Mouse (Mus musculus) hindbrain, postnatal 0 days (tissue): ENCODE measurements at regions not wholly inside any gene's neighbourhood (a gene's known extent, or its start where the extent isn't known, plus 50 kb on each side); places are given as distances from the start of the nearest gene placed in this dataset.

Experiments
- ATAC-seq: fragments of 200-750 bp; cut with Nextera tagmentation; 2 replicates; pipeline ENCODE4 v1.8.0; 2017; ENCODE audit warnings: mild to moderate bottlenecking, moderate TSS enrichment, moderate library complexity
- DNase-seq: peaks from one replicate; pipeline ENCODE4 v3.0.0-alpha.2; 2015; ENCODE audit warnings: low spot score
- H3K27ac ChIP-seq: fragments of 300-500 bp; sonication (generic); 2 replicates; pipeline ENCODE4 v1.5.1; 2014; ENCODE audit warnings: mild to moderate bottlenecking
- H3K27me3 ChIP-seq: fragments of 300-500 bp; sonication (generic); 2 replicates; pipeline ENCODE4 v1.6.1; 2014; ENCODE audit warnings: low read length, mixed read lengths; ENCODE audit not compliant: insufficient read depth
- H3K36me3 ChIP-seq: fragments of 300-500 bp; sonication (generic); 2 replicates; pipeline ENCODE4 v1.6.1; 2014; ENCODE audit warnings: low read length, mixed read lengths; ENCODE audit not compliant: insufficient read depth
- H3K4me1 ChIP-seq: fragments of 300-500 bp; sonication (generic); 2 replicates; pipeline ENCODE4 v1.6.1; 2014; ENCODE audit warnings: antibody characterized with exemption, low read length, mixed read lengths; ENCODE audit not compliant: insufficient read depth
- H3K4me2 ChIP-seq: fragments of 300-500 bp; sonication (generic); 2 replicates; pipeline ENCODE4 v1.6.1; 2014; ENCODE audit warnings: low read depth, mild to moderate bottlenecking, low read length, moderate library complexity, mixed read lengths
- H3K4me3 ChIP-seq: fragments of 300-500 bp; sonication (generic); 2 replicates; pipeline ENCODE4 v1.5.1; 2014; ENCODE audit warnings: low read length
- H3K9ac ChIP-seq: fragments of 300-500 bp; sonication (generic); replicated peaks from 2 replicates; pipeline ENCODE4 v1.6.1; 2014; ENCODE audit warnings: mild to moderate bottlenecking, low read length, moderate library complexity, mixed read lengths
- H3K9me3 ChIP-seq: fragments of 300-500 bp; sonication (generic); 2 replicates; pipeline ENCODE4 v1.6.1; 2016; ENCODE audit warnings: low read length, mixed read lengths
- CTCF ChIP-seq: IDR thresholded peaks from 2 replicates; pipeline ENCODE4 v1.5.1; 2016; ENCODE audit warnings: antibody characterized with exemption, control low read depth, low read depth
- WGBS: fragments of 180-500 bp; shearing (Covaris S2); extraction: QIAGEN DNeasy Blood & Tissue Kit; methylation state at CpG from one replicate; pipeline ENCODE4 v1.1.7; 2014; 5-methylcytosine and 5-hydroxymethylcytosine counted together

- Histone ChIP-seq H3K27ac (no peak overlapping the region), H3K27me3 (no peaks in the 10 kb centered on the region), H3K9ac (no peak overlapping the region), H3K4me1 (no peaks in the 10 kb centered on the region), H3K4me3 (no peak overlapping the region), H3K36me3 (no peaks in the 10 kb centered on the region), H3K9me3 (no peaks in the 10 kb centered on the region), H3K4me2 (no peak overlapping the region)
- DNase-seq (no peak), ATAC-seq (no peak)
- TF ChIP-seq CTCF: no peak
Observed at GRCm38 (mm10) chr12:96275894-96276293, 583.9 kb downstream of the Flrt2 start.

GRCm38 (mm10) chr12:96311137-96311536 lies 619.1 kb downstream of the Flrt2 start:
- H3K4me1 ChIP-seq: no peaks in the 10 kb centered on the region
- H3K9ac ChIP-seq: no peak overlapping the region
- H3K27me3 ChIP-seq: no peaks in the 10 kb centered on the region
- no peak overlapping the region for H3K4me3 ChIP-seq
- H3K4me2 ChIP-seq: no peak overlapping the region
- H3K27ac ChIP-seq: no peak overlapping the region
- WGBS: 0% methylated on average over 2 of the region's 2 CpGs
- H3K36me3 ChIP-seq: no peaks in the 10 kb centered on the region
- no peak for ATAC-seq
- no peaks in the 10 kb centered on the region for H3K9me3 ChIP-seq
- DNase-seq: peak; percentile 59
- peak; percentile 68 for TF ChIP-seq CTCF

- Histone ChIP-seq H3K4me1 (no peaks in the 10 kb centered on the region), H3K36me3 (no peaks in the 10 kb centered on the region), H3K9ac (no peak overlapping the region), H3K27ac (no peak overlapping the region), H3K9me3 (no peaks in the 10 kb centered on the region), H3K27me3 (no peaks in the 10 kb centered on the region), H3K4me2 (no peak overlapping the region), H3K4me3 (no peak overlapping the region)
- DNase-seq (no peak), ATAC-seq (no peak)
- no peak for TF ChIP-seq CTCF
- WGBS: 77% methylated on average over 10 of the region's 10 CpGs
Observed at GRCm38 (mm10) chr12:96323061-96323786, 631.2 kb downstream of the Flrt2 start.

GRCm38 (mm10) chr12:96351143-96351542 lies 659.1 kb downstream of the Flrt2 start:
- ATAC-seq: no peak
- Histone ChIP-seq H3K27ac (no peak overlapping the region), H3K9ac (no peak overlapping the region), H3K36me3 (no peaks in the 10 kb centered on the region), H3K4me3 (no peak overlapping the region), H3K4me1 (no peaks in the 10 kb centered on the region), H3K9me3 (no peaks in the 10 kb centered on the region), H3K4me2 (no peak overlapping the region), H3K27me3 (no peaks in the 10 kb centered on the region)
- no peak for DNase-seq
- WGBS: 57% methylated on average over 3 of the region's 3 CpGs
- TF ChIP-seq CTCF: no peak

- Histone ChIP-seq H3K27ac (no peak overlapping the region), H3K9ac (no peak overlapping the region), H3K4me1 (no peaks in the 10 kb centered on the region), H3K4me2 (no peak overlapping the region), H3K9me3 (no peaks in the 10 kb centered on the region), H3K36me3 (no peaks in the 10 kb centered on the region), H3K4me3 (no peak overlapping the region), H3K27me3 (no peaks in the 10 kb centered on the region)
- ATAC-seq (no peak), DNase-seq (no peak)
- TF ChIP-seq CTCF: no peak
- WGBS: 77% methylated on average over 3 of the region's 3 CpGs
Observed at GRCm38 (mm10) chr12:96378924-96379323, 686.9 kb downstream of the Flrt2 start.

GRCm38 (mm10) chr12:96419104-96419503 lies 727.1 kb downstream of the Flrt2 start:
- H3K4me3 ChIP-seq: no peak overlapping the region
- H3K9ac ChIP-seq: no peak overlapping the region
- no peaks in the 10 kb centered on the region for H3K27me3 ChIP-seq
- no peak overlapping the region for H3K4me2 ChIP-seq
- no peaks in the 10 kb centered on the region for H3K9me3 ChIP-seq
- ATAC-seq: no peak
- no peaks in the 10 kb centered on the region for H3K36me3 ChIP-seq
- no peak for DNase-seq
- no peaks in the 10 kb centered on the region for H3K4me1 ChIP-seq
- no peak overlapping the region for H3K27ac ChIP-seq
- TF ChIP-seq CTCF: no peak
- 54% methylated on average over 3 of the region's 3 CpGs for WGBS

- no peak for ATAC-seq
- H3K4me2 ChIP-seq: no peak overlapping the region
- no peak for DNase-seq
- no peak overlapping the region for H3K9ac ChIP-seq
- H3K27ac ChIP-seq: no peak overlapping the region
- H3K9me3 ChIP-seq: no peaks in the 10 kb centered on the region
- no peaks in the 10 kb centered on the region for H3K4me1 ChIP-seq
- H3K4me3 ChIP-seq: no peak overlapping the region
- no peak for TF ChIP-seq CTCF
- no peaks in the 10 kb centered on the region for H3K36me3 ChIP-seq
- no peaks in the 10 kb centered on the region for H3K27me3 ChIP-seq
Observed at GRCm38 (mm10) chr12:96419567-96419966, 727.5 kb downstream of the Flrt2 start.
